Mouse (Mus musculus): Measurements from ENCODE around the gene Becn1. TPM values are rescaled to one million over a fixed set of nuclear protein-coding genes. Genes with fewer than 3 reads are reported as not detected.
A peak's percentile ranks its signal among the peaks of the same experiment; 100 is the strongest.

The Becn1 gene
- total RNA-seq, 4 experiments from 2014 or later, result 178 to 237 (median 199) TPM

DNA sequence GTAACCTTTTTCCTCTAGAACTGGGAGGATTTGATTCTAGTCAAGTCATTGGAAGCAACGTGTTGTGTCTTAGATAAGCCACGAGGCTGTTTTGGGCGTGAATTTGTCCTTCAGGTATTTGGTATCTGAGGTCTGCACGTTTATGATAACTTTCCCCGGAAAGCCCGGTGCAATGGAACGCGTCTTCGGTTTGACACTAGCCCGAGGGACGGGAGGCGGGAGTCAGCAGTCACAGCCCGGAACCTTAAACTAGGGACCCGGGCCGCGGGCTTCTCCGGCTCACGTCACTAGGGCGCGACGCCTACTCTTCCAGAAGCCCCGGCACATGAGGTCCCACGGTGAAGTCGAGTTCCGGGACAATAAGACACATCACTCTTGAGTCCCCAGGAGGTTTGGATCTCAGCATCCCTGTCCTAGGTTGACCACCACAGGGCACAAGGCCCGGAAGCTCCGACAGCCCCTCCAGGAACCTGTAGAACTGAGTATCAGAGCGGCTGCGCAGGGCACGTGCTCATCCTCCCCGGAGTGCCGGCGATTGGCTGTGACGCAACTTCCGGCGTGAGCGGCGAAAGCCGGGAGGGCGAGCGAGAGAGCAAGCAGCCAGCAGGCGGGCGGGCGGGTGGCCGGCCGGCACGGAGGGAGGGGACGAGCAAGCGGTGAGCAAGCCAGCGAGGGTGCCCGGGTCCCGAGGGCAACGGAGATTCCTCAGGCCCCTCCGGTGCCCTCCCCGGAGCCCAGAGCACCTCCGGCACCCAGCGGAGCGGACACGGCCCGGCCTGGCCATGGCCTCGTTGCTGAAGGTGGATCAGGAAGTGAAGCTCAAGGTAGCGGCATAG lies 13.8 kb upstream of the Becn1 start, which contains the start of gene Psme3:
Psme3 (plus strand) TSS at position 549 of the 836 bp plus-strand sequence.
- peak; percentile 91 to 95 for DNase-seq (ENCODE audit: low spot score in 2 of 2)

DNA sequence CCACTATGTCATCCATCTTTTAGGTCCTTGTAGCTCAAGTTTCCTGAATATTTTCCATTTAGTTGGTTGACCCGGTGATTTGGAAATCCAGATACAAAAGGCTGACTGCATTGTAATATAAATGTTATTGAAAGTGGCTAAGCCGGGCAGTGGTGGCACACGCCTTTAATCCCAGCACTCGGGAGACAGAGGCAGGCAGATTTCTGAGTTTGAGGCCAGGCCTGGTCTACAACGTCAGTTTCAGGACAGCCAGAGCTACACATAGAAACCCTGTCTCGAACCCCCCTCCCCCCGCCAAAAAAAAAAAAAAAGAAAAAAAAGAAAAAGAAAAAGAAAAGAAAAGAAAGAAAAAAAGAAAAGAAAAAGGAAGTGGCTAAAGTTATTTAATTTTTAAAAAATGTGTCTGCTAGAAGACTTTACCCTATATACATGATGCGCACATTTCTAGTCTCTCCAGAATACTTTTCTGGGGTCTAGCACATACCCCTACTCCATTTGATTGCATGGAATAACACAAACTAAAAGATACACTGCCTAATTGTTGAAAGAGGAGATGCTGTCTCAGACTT lies 13.1 kb upstream of the Becn1 start:
- no peak for DNase-seq (ENCODE audit: low spot score in 2 of 2)

DNA sequence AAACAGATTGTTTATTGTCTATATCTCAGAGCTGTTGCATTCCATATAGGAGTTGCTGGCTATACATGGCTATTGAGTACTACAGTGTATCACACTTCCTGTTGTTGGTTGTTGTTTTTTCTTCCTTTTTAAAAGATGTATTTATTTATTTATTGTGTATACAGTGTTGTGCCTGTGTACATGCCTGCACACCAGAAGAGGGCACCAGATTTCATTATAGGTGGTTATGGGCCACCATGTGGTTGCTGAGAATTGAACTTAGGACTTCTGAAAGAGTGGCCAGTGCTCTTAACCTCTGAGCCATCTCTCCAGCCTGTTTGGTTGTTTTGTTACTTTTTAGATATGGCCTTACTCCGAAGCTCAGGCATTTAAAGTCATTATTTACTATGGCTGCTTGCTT lies 12.5 kb upstream of the Becn1 start:
- no peak for DNase-seq (ENCODE audit: low spot score in 2 of 2)

DNA sequence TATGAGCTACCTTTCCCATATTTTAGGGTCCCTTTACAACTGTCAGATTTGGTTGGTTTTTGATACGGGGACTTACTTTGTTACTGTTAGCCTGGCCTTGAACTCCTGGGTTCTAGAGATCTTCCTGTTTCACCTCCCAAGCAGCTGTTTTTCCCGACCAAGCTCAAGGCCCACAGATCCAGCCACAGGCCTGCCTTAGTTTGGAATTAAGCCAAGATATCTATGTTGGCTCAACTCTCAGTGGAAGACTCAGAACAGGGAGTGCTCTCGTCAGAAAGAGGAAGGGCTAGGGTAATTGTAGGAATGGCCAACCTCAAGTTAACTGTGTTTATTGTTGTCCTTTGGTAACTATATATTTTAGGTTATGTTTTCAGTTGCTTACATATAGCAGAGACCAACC lies 10.1 kb upstream of the Becn1 start:
- no peak for DNase-seq (ENCODE audit: low spot score in 2 of 2)

GRCm38 (mm10) chr11:101311083-101311482 lies 9.0 kb upstream of the Becn1 start:
- no peak for DNase-seq (ENCODE audit: low spot score in 2 of 2)

DNA sequence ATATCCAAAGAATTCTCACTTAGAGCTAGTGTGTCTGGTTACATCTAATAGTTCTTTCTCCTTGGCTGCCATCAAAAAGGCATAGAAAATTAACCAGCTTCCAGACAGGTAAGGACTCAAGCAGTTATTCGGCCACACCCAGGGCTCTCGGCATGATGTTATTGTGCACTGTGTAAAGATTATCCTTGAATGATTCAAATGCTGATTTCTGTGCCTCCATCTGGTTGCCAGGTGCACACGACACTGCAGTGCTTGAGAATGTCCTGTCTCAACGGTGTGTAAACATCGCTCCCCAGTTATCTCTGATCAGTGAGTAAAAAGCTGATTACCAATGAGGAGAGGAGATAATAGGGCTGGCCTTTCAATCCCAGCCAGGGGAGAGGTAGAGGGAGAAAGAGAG lies 5.7 kb upstream of the Becn1 start:
- DNase-seq (ENCODE audit: low spot score in 2 of 2), result no peak

GRCm38 (mm10) chr11:101301299-101302003 lies 635 bp downstream of the Becn1 start:
- DNase-seq (ENCODE audit: low spot score in 2 of 2), result no peak

GRCm38 (mm10) chr11:101300881-101301280 lies 1.2 kb downstream of the Becn1 start:
- DNase-seq (ENCODE audit: low spot score in 2 of 2), result no peak

DNA sequence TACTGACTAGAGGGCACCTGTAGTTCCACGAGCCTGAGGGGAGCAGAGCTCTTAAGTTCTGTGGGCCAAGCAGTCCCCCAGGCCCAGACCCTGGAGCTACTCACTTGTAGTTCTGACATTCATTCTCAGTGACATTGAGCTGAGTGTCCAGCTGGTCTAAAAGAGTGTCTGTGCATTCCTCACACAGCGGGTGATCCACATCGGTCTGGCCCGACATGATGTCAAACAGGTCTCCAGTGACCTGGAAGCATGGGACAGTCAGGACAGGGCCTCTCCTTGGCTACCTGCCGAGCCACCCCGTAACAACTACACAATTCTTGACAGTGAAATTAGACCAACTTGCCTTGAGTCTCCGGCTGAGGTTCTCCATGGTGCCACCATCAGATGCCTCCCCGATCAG lies 6.9 kb downstream of the Becn1 start:
- no peak for DNase-seq (ENCODE audit: low spot score in 2 of 2)

DNA sequence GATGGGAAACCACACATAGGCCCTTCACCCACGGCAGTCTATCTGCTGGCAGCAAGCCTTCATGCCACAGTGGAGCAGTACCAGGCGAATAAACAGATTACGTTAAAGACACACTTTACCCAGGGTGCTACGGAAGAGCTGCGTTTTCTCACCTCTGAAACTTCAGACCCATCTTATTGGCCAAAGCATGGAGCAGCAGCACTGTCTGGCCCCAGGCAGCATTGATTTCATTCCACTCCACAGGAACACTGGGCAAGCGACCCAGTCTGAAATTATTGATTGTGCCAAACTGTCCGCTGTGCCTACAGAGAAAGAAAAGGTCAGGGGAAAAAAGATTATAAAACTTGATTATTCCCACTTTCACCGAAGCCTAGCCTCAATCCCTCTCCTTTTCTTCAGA lies 10.9 kb downstream of the Becn1 start:
- no peak for DNase-seq (ENCODE audit: low spot score in 2 of 2)

- no peak for DNase-seq (ENCODE audit: low spot score in 2 of 2)
These were observed 14.8 kb downstream of the Becn1 start for GRCm38 (mm10) chr11:101287306-101287705.

GRCm38 (mm10) chr11:101283805-101284204 lies 18.3 kb downstream of the Becn1 start:
- no peak for DNase-seq (ENCODE audit: low spot score in 2 of 2)

DNA sequence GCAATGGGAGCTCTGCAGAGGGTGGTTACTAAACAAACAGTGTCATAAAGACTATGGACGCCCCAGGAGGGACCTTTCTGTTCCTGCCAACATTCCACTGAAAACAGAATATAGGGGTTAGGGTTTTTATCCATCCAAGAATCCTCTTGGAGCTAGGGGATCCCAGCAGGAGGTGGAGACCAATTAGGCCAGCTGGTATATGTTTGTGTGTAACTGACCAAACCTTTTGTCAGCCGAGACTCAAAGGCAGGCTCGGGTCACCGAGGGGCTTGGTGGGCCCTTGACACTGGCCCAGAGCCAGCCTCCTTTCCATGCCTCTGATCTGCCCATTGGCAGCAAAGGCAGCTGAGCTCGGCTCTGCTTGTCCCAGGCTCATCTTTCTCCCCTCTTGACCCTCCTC lies 19.2 kb downstream of the Becn1 start:
- no peak for DNase-seq (ENCODE audit: low spot score in 2 of 2)

- no peak for DNase-seq (ENCODE audit: low spot score in 2 of 2)
These were observed 21.2 kb downstream of the Becn1 start for GRCm38 (mm10) chr11:101280837-101281236.

GRCm38 (mm10) chr11:101279193-101279569 lies 22.9 kb downstream of the Becn1 start:
- no peak for DNase-seq (ENCODE audit: low spot score in 2 of 2)

- DNase-seq (ENCODE audit: low spot score in 2 of 2), result peak; percentile 60 to 81
These were observed 23.6 kb downstream of the Becn1 start, which contains the start of the genes Cntd1 and Coa3 for GRCm38 (mm10) chr11:101278223-101279192. TSS of gene Cntd1 (plus strand) at chr11:101279012. TSS of gene Coa3 (minus strand) at chr11:101279114.

GRCm38 (mm10) chr11:101277381-101278222 lies 24.5 kb downstream of the Becn1 start:
- no peak for DNase-seq (ENCODE audit: low spot score in 2 of 2)

GRCm38 (mm10) chr11:101276319-101277070 lies 25.6 kb downstream of the Becn1 start:
- DNase-seq (ENCODE audit: low spot score in 2 of 2), result no peak

DNA sequence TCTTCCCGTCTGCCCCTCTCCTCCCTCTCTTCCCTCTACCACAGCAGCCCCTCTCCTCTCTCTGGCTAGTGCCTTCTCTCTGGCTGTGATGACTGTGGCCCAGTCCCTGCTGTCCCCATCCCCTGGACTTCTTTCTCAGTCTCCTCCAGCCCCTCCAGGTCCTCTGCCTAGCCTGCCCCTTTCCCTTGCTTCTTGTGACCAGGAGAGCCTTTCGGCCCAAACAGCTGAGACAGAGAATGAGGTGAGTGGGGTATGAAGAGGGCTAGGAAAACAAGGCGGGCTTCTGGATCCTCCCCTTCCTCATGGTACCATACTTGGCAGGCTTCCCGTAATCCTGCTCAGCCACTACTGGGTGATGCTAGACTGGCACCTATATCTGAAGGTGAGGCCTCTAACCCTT lies 26.8 kb downstream of the Becn1 start:
- no peak for DNase-seq (ENCODE audit: low spot score in 2 of 2)

Measured in left cerebral cortex, adult 8-10 months (tissue).